Mouse (Mus musculus) cerebellum, adult 2 months (tissue): ENCODE measurements around the gene Qrfpr.

Experiments
- CTCF ChIP-seq: fragments of 200-500 bp; IDR thresholded peaks from 2 replicates; pipeline ENCODE4 v1.5.1; 2011; ENCODE audit warnings: low read depth, mild to moderate bottlenecking, control low read depth, low read length, moderate library complexity, borderline replicate concordance; ENCODE audit not compliant: insufficient read depth
- POLR2A ChIP-seq: fragments of 200-500 bp; IDR thresholded peaks from 2 replicates; pipeline ENCODE4 v1.6.1; 2011; ENCODE audit warnings: low read length, control low read depth, borderline replicate concordance; ENCODE audit not compliant: insufficient read depth

GRCm38 (mm10) chr3:36181519-36181918, 40.6 kb downstream of the Qrfpr start:
- TF ChIP-seq POLR2A (no peak), CTCF (peak; percentile 0; the same call in 1 of the 2 replicates)
